Comparison of ENCODE assay signal across 8 mouse cellular contexts in genomic region chr5:142440451-142441147, GRCm38 (mm10). TPM values are rescaled to one million over a fixed set of nuclear protein-coding genes. Genes with fewer than 3 reads are reported as not detected.
A peak's percentile ranks its signal among the peaks of the same experiment; 100 is the strongest.
DNase-seq lines count a peak whose midpoint lies in the region; ATAC-seq and TF ChIP-seq lines count a peak whose summit lies in the region.

No protein-coding gene starts in this region.

- no peak overlapping the region for H3K9ac ChIP-seq in hindbrain, embryonic 15.5 days

- H3K9me3 ChIP-seq in hindbrain, embryonic 15.5 days = no peaks in the 10 kb centered on the region

- peaks cover 47% of the 10 kb centered on the region for H3K4me1 ChIP-seq in hindbrain, embryonic 15.5 days (replicated peaks)

- peak overlapping the region; percentile 93 for H3K27ac ChIP-seq in gastrocnemius, adult 2 months
- H3K27ac ChIP-seq in hindbrain, embryonic 15.5 days (replicated peaks) = peak overlapping the region; percentile 82

- H3K36me3 ChIP-seq in hindbrain, embryonic 15.5 days = peaks cover 7% of the 10 kb centered on the region

- intact Hi-C loops in gastrocnemius, adult 2 months (cut with DNase I) = no loop called here
- intact Hi-C loops in left cerebral cortex, postnatal 4 days (cut with DNase I) = loop anchor here (10.0 kb wide), 3 partner anchors 76 to 1596 kb away; partner anchors contain the start of gene Sdk1

- no peak for TF ChIP-seq CTCF in gastrocnemius, adult 2 months (IDR thresholded peaks at IDR 0.05)

- WGBS in hindbrain, embryonic 15.5 days = 3% methylated on average over 18 of the region's 19 CpGs

- peak; percentile 100 for DNase-seq in ZHBTc4 (ENCODE audit: low read depth, low spot score)
- DNase-seq in cerebellum, postnatal 25 days = peak; percentile 43 to 57
- peak; percentile 98 for DNase-seq in gastrocnemius, adult 2 months
- DNase-seq in left cerebral cortex, postnatal 4 days = peak; percentile 67
- DNase-seq in mesoderm, embryonic 11.5 days (ENCODE audit: low read depth, low spot score) = peak; percentile 87
- DNase-seq in skeletal muscle tissue, adult 2 months (ENCODE audit: low read depth, low spot score) = peak; percentile 98
- DNase-seq in yolk sac, embryonic 10.5 days (ENCODE audit: low spot score) = peak; percentile 97

- peak; percentile 87 for ATAC-seq in hindbrain, embryonic 15.5 days (ENCODE audit: low FRiP score, low read depth)

- H3K27me3 ChIP-seq in hindbrain, embryonic 15.5 days = no peaks in the 10 kb centered on the region

- peak overlapping the region; percentile 53 for H3K4me2 ChIP-seq in hindbrain, embryonic 15.5 days

- peak overlapping the region; percentile 70 for H3K4me3 ChIP-seq in gastrocnemius, adult 2 months
- H3K4me3 ChIP-seq in hindbrain, embryonic 15.5 days = peak overlapping the region; percentile 17; the same call in 1 of the 2 replicates

RNA-seq across cellular contexts. Expression of gene Ap5z1, which starts 23.1 kb away (rescaled TPM):
- total RNA-seq in gastrocnemius, adult 2 months (2021) = 1 to 10 TPM; 3.7 to 5.0 TPM
- 13.5 and 14.3 TPM in 2 replicates for polyA plus RNA-seq in hindbrain, embryonic 15.5 days (2015; fragmentation: Nextera tagmentation; extraction: Ambion mirVana)
- 10 to 100 TPM; 21.9 to 23.2 TPM for total RNA-seq in left cerebral cortex, postnatal 4 days (2021)

RNA-seq across cellular contexts. Expression of gene Foxk1, which starts 39.3 kb away (rescaled TPM):
- total RNA-seq in gastrocnemius, adult 2 months (2021) = 10 to 100 TPM; 12.2 to 18.9 TPM
- polyA plus RNA-seq in hindbrain, embryonic 15.5 days (2015; fragmentation: Nextera tagmentation; extraction: Ambion mirVana) = 6.1 and 6.6 TPM in 2 replicates
- 10 to 100 TPM; 34.5 to 35.6 TPM for total RNA-seq in left cerebral cortex, postnatal 4 days (2021)

Comparison
In these comparisons a context has a peak if more than half of its experiments do, and no peak if none do; other contexts are left out.
1. Peak in every context shown above with its lines: DNase-seq, ATAC-seq, H3K4me3 ChIP-seq and H3K27ac ChIP-seq.
2. DNase-seq: peak in every context shown above with its lines; median percentile 100 in ZHBTc4; 98 in gastrocnemius, adult 2 months; 98 in skeletal muscle tissue, adult 2 months; 97 in yolk sac, embryonic 10.5 days; 87 in mesoderm, embryonic 11.5 days; 67 in left cerebral cortex, postnatal 4 days; 50 in cerebellum, postnatal 25 days.